Mouse (Mus musculus) MEL (cell line): Measurements from ENCODE around the gene Bcar1. TPM values are rescaled to one million over a fixed set of nuclear protein-coding genes. Genes with fewer than 3 reads are reported as not detected.
A peak's percentile ranks its signal among the peaks of the same experiment; 100 is the strongest.

ENCODE experiments used
- DNase-seq: peaks from one replicate; pipeline ENCODE4 v3.0.0; 2011; ENCODE audit warnings: low read depth, low spot score
- H3K27ac ChIP-seq: 2 replicates; pipeline ENCODE4 v1.5.1; 2012; ENCODE audit warnings: low read depth, mild to moderate bottlenecking, control low read depth, low read length, moderate library complexity; ENCODE audit not compliant: control insufficient read depth
- H3K27me3 ChIP-seq, 2 experiments: fragments of 150-350 bp in 1 of 2; sonication (generic) in 1 of 2; 2 replicates each; pipeline ENCODE4 v1.6.1; 2012; ENCODE audit warnings: low read length in 2 of 2, mild to moderate bottlenecking in 2 of 2, improper control_type of control experiment in 1 of 2, moderate library complexity in 1 of 2; ENCODE audit not compliant: insufficient read depth in 2 of 2, control insufficient read depth in 1 of 2
- H3K36me3 ChIP-seq, 2 experiments: 2 replicates each; pipeline ENCODE4 v1.6.1; 2012 to 2014; ENCODE audit warnings: low read length in 2 of 2, improper control_type of control experiment in 1 of 2, inconsistent platforms in 1 of 2, mild to moderate bottlenecking in 1 of 2; ENCODE audit not compliant: insufficient read depth in 2 of 2, control insufficient read depth in 1 of 2
- H3K4me1 ChIP-seq, 2 experiments: fragments of 150-350 bp in 1 of 2; sonication (generic) in 1 of 2; 2 replicates each; pipeline ENCODE4 v1.6.1; 2012; ENCODE audit warnings: low read length in 2 of 2, improper control_type of control experiment in 1 of 2, mild to moderate bottlenecking in 1 of 2; ENCODE audit not compliant: insufficient read depth in 2 of 2, control insufficient read depth in 1 of 2
- H3K4me3 ChIP-seq, 2 experiments: fragments of 150-350 bp in 1 of 2; sonication (generic) in 1 of 2; 2 replicates each; pipeline ENCODE4 v1.5.1; 2012; ENCODE audit warnings: low read depth in 2 of 2, low read length in 2 of 2, mild to moderate bottlenecking in 2 of 2, moderate library complexity in 2 of 2, control low read depth in 1 of 2, improper control_type of control experiment in 1 of 2; ENCODE audit not compliant: control insufficient read depth in 1 of 2, insufficient read depth in 1 of 2
- H3K79me2 ChIP-seq: 2 replicates; pipeline ENCODE4 v1.6.1; 2012; ENCODE audit warnings: mild to moderate bottlenecking, low read length, moderate library complexity; ENCODE audit not compliant: control insufficient read depth, poor library complexity, insufficient read depth
- H3K9ac ChIP-seq: 2 replicates; pipeline ENCODE4 v1.6.1; 2012; ENCODE audit warnings: low read depth, mild to moderate bottlenecking, control low read depth, low read length, moderate library complexity; ENCODE audit not compliant: control insufficient read depth, poor library complexity, severe bottlenecking
- H3K9me3 ChIP-seq: fragments of 150-350 bp; sonication (generic); replicated peaks from 2 replicates; pipeline ENCODE4 v1.6.1; 2012; ENCODE audit warnings: mild to moderate bottlenecking, low read length, improper control_type of control experiment, moderate library complexity; ENCODE audit not compliant: insufficient read depth
- CTCF ChIP-seq, 3 experiments: IDR thresholded peaks in 2 of 3; conservative IDR thresholded peaks in 1 of 3; 2 replicates each; pipeline ENCODE4 v1.5.1; 2011 to 2012; ENCODE audit warnings: low read length in 3 of 3, low read depth in 2 of 3, mild to moderate bottlenecking in 2 of 3, improper control_type of control experiment in 1 of 3, inconsistent platforms in 1 of 3, mixed read lengths in 1 of 3, moderate library complexity in 1 of 3; ENCODE audit not compliant: control insufficient read depth in 1 of 3, insufficient read depth in 1 of 3, poor library complexity in 1 of 3, severe bottlenecking in 1 of 3
- E2F4 ChIP-seq: IDR thresholded peaks from 2 replicates; pipeline ENCODE4 v1.6.1; 2011; ENCODE audit warnings: low read depth, low read length, improper control_type of control experiment, borderline replicate concordance
- ELF1 ChIP-seq: IDR thresholded peaks from 2 replicates; pipeline ENCODE4 v1.6.1; 2014; ENCODE audit warnings: low read depth, mild to moderate bottlenecking, inconsistent platforms, low read length, improper control_type of control experiment, moderate library complexity
- ETS1 ChIP-seq: IDR thresholded peaks from 2 replicates; pipeline ENCODE4 v1.6.1; 2012; ENCODE audit warnings: low read depth, mild to moderate bottlenecking, inconsistent platforms, low read length, improper control_type of control experiment, moderate library complexity
- GATA1 ChIP-seq: IDR thresholded peaks from 2 replicates; pipeline ENCODE4 v1.6.1; 2011; ENCODE audit warnings: low read depth, low read length, improper control_type of control experiment
- HCFC1 ChIP-seq: IDR thresholded peaks from 2 replicates; pipeline ENCODE4 v1.6.1; 2012; ENCODE audit warnings: low read depth, mild to moderate bottlenecking, inconsistent platforms, low read length, improper control_type of control experiment, moderate library complexity
- KAT2A ChIP-seq: conservative IDR thresholded peaks from 2 replicates; pipeline ENCODE4 v1.6.1; 2012; ENCODE audit warnings: low read depth, low read length, improper control_type of control experiment, inconsistent platforms
- MYB ChIP-seq: IDR thresholded peaks from 2 replicates; pipeline ENCODE4 v1.6.1; 2011; ENCODE audit warnings: mild to moderate bottlenecking, low read depth, low read length, improper control_type of control experiment
- MYC ChIP-seq: IDR thresholded peaks from 2 replicates; pipeline ENCODE4 v1.6.1; 2011; ENCODE audit warnings: low read depth, mild to moderate bottlenecking, low read length, improper control_type of control experiment, moderate library complexity
- NRF1 ChIP-seq: IDR thresholded peaks from 2 replicates; pipeline ENCODE4 v1.6.1; 2014; ENCODE audit warnings: low read depth, mild to moderate bottlenecking, inconsistent platforms, low read length, improper control_type of control experiment, moderate library complexity; ENCODE audit not compliant: poor library complexity, insufficient read depth, severe bottlenecking
- POLR2A ChIP-seq, 2 experiments: IDR thresholded peaks; 2 replicates each; pipeline ENCODE4 v1.6.1; 2011 to 2012; ENCODE audit warnings: low read length in 2 of 2, mild to moderate bottlenecking in 2 of 2, control low read depth in 1 of 2, improper control_type of control experiment in 1 of 2, low read depth in 1 of 2, moderate library complexity in 1 of 2; ENCODE audit not compliant: control insufficient read depth in 1 of 2, insufficient read depth in 1 of 2, poor library complexity in 1 of 2
- POLR2AphosphoS2 ChIP-seq: IDR thresholded peaks from 2 replicates; pipeline ENCODE4 v1.6.1; 2011; ENCODE audit warnings: low read length, improper control_type of control experiment
- POLR2AphosphoS5 ChIP-seq: IDR thresholded peaks from 2 replicates; pipeline ENCODE4 v1.6.1; 2012; ENCODE audit warnings: low read depth, borderline replicate concordance, mild to moderate bottlenecking, inconsistent platforms, low read length, moderate library complexity, mixed read lengths
- RAD21 ChIP-seq: IDR thresholded peaks from 2 replicates; pipeline ENCODE4 v1.6.1; 2011; ENCODE audit warnings: mild to moderate bottlenecking, low read depth, low read length, improper control_type of control experiment
- SIN3A ChIP-seq: IDR thresholded peaks from 2 replicates; pipeline ENCODE4 v1.6.1; 2012; ENCODE audit warnings: low read length, improper control_type of control experiment, inconsistent platforms
- SMC3 ChIP-seq: IDR thresholded peaks from 2 replicates; pipeline ENCODE4 v1.6.1; 2011; ENCODE audit warnings: low read depth, low read length, improper control_type of control experiment
- TBP ChIP-seq: IDR thresholded peaks from 2 replicates; pipeline ENCODE4 v1.8.0; 2011; ENCODE audit warnings: low read depth, low read length, improper control_type of control experiment
- UBTF ChIP-seq: IDR thresholded peaks from 2 replicates; pipeline ENCODE4 v1.6.1; 2012; ENCODE audit warnings: low read depth, mild to moderate bottlenecking, inconsistent platforms, low read length, improper control_type of control experiment, moderate library complexity, borderline replicate concordance; ENCODE audit not compliant: insufficient read depth
- USF2 ChIP-seq, 2 experiments: IDR thresholded peaks; 2 replicates each; pipeline ENCODE4 v1.6.1; 2011 to 2012; ENCODE audit warnings: improper control_type of control experiment in 2 of 2, low read length in 2 of 2, borderline replicate concordance in 1 of 2, inconsistent platforms in 1 of 2, low read depth in 1 of 2, mild to moderate bottlenecking in 1 of 2; ENCODE audit not compliant: insufficient read depth in 1 of 2
- ZC3H11A ChIP-seq: IDR thresholded peaks from 2 replicates; pipeline ENCODE4 v1.6.1; 2012; ENCODE audit warnings: low read depth, mild to moderate bottlenecking, inconsistent platforms, low read length, improper control_type of control experiment
- ZKSCAN1 ChIP-seq: IDR thresholded peaks from 2 replicates; pipeline ENCODE4 v1.6.1; 2012; ENCODE audit warnings: low read depth, mild to moderate bottlenecking, inconsistent platforms, low read length, improper control_type of control experiment, moderate library complexity
- ZMIZ1 ChIP-seq: IDR thresholded peaks from 2 replicates; pipeline ENCODE4 v1.6.1; 2012; ENCODE audit warnings: low read depth, mild to moderate bottlenecking, inconsistent platforms, low read length, improper control_type of control experiment, moderate library complexity
- ZNF384 ChIP-seq: IDR thresholded peaks from 2 replicates; pipeline ENCODE4 v1.6.1; 2012; ENCODE audit warnings: low read depth, mild to moderate bottlenecking, inconsistent platforms, low read length, improper control_type of control experiment
- polyA plus RNA-seq, 2 experiments: library from polyadenylated mRNA; stranded (reverse) in 1 of 2; unstranded in 1 of 2; fragments of >175 nt in 1 of 2; fragments of >200 nt in 1 of 2; gene quantifications; 2 replicates each; pipeline versions ENCODE4 v1.2.1 to v1.2.4; 2012; ENCODE audit warnings: low replicate concordance in 2 of 2, low read depth in 1 of 2; ENCODE audit not compliant: insufficient read length in 2 of 2, insufficient read depth in 1 of 2, missing spikeins in 1 of 2
- total RNA-seq: library from RNA; depleted of rRNA; stranded (reverse); fragments of 300-350 nt; gene quantifications from 2 replicates; pipeline ENCODE4 v1.2.3, GENCODE M21; 2012

The Bcar1 gene
- total and polyA plus RNA-seq, 3 experiments: 6.5 to 17.4 TPM; not detected in 1

GRCm38 (mm10) chr8:111680423-111681028 lies 63.1 kb downstream of the Bcar1 start:
- H3K79me2 ChIP-seq: no peaks in the 10 kb centered on the region
- no peaks in the 10 kb centered on the region for H3K9me3 ChIP-seq
- no peak for TF ChIP-seq POLR2A (IDR thresholded peaks at IDR 0.05; ENCODE audit: control insufficient read depth in 1 of 2, insufficient read depth in 1 of 2, low read depth in 1 of 2, low read length in 2 of 2, poor library complexity in 1 of 2)
- no peak for TF ChIP-seq ZNF384
- TF ChIP-seq ZKSCAN1: no peak
- no peak for TF ChIP-seq MYC
- TF ChIP-seq MYB: no peak
- no peak for TF ChIP-seq TBP
- TF ChIP-seq POLR2AphosphoS5: no peak
- TF ChIP-seq ZC3H11A: peak; percentile 27; the same call in 1 of the 2 replicates
- TF ChIP-seq ETS1: no peak
- TF ChIP-seq CTCF (IDR thresholded peaks at IDR 0.05 in 2 of 3, conservative IDR thresholded peaks at IDR 0.05 in 1 of 3; ENCODE audit: control insufficient read depth in 1 of 3, insufficient read depth in 1 of 3, low read depth in 2 of 3, low read length in 3 of 3, poor library complexity in 1 of 3, severe bottlenecking in 1 of 3): peak; percentile 44 to 64 (median 58)
- TF ChIP-seq USF2 (IDR thresholded peaks at IDR 0.05; ENCODE audit: borderline replicate concordance in 1 of 2, insufficient read depth in 1 of 2, low read depth in 1 of 2, low read length in 2 of 2): no peak
- TF ChIP-seq SIN3A: no peak
- peak; percentile 60 for TF ChIP-seq SMC3
- TF ChIP-seq ELF1: no peak
- TF ChIP-seq RAD21: peak; percentile 32
- TF ChIP-seq NRF1: no peak
- no peak for TF ChIP-seq KAT2A
- TF ChIP-seq GATA1: no peak
- TF ChIP-seq POLR2AphosphoS2: no peak
- H3K9ac ChIP-seq: no peak overlapping the region
- H3K4me1 ChIP-seq: peaks cover 0 to 11% of the 10 kb centered on the region in 2 experiments; a peak in 2 of 4 replicates
- no peak overlapping the region for H3K4me3 ChIP-seq
- no peaks in the 10 kb centered on the region for H3K36me3 ChIP-seq
- no peaks in the 10 kb centered on the region for H3K27me3 ChIP-seq
- H3K27ac ChIP-seq: no peak overlapping the region
- DNase-seq: no peak

- no peaks in the 10 kb centered on the region for H3K27me3 ChIP-seq
- H3K9me3 ChIP-seq: no peaks in the 10 kb centered on the region
- no peaks in the 10 kb centered on the region for H3K79me2 ChIP-seq
- H3K4me3 ChIP-seq: no peak overlapping the region
- H3K9ac ChIP-seq: no peak overlapping the region
- no peak overlapping the region for H3K27ac ChIP-seq
- peaks cover 0 to 9% of the 10 kb centered on the region in 2 experiments; a peak in 2 of 4 replicates for H3K4me1 ChIP-seq
- TF ChIP-seq RAD21: no peak
- no peak for TF ChIP-seq TBP
- no peak for TF ChIP-seq ELF1
- TF ChIP-seq POLR2A (IDR thresholded peaks at IDR 0.05; ENCODE audit: control insufficient read depth in 1 of 2, insufficient read depth in 1 of 2, low read depth in 1 of 2, low read length in 2 of 2, poor library complexity in 1 of 2): no peak
- no peak for TF ChIP-seq POLR2AphosphoS5
- no peak for TF ChIP-seq ZNF384
- TF ChIP-seq ZMIZ1: no peak
- TF ChIP-seq E2F4: no peak
- TF ChIP-seq UBTF: no peak
- TF ChIP-seq HCFC1: no peak
- DNase-seq: no peak
- no peaks in the 10 kb centered on the region for H3K36me3 ChIP-seq
Observed at GRCm38 (mm10) chr8:111678848-111679247, 64.8 kb downstream of the Bcar1 start.
